21 mouse cellular contexts compared by ENCODE assay signal in genomic region chr2:27265819-27266218, GRCm38 (mm10).
"Had no signal": no experiment of that assay in that cellular context is flagged by ENCODE, and none has a peak within 500 bp of the region (broad histone marks: within the 10 kb centered on the region; RNA-seq: fewer than 3 reads in every experiment).

No protein-coding gene starts in this region.

- H3K4me3 ChIP-seq: intestine, embryonic 15.5 days; kidney, embryonic 15.5 days; limb, embryonic 10.5 days; limb, embryonic 13.5 days; liver, embryonic 12.5 days; liver, embryonic 15.5 days; midbrain, embryonic 13.5 days; neural tube, embryonic 12.5 days; neural tube, embryonic 15.5 days had no signal

- DNase-seq: kidney, adult 11 months; kidney, adult 8-10 months; kidney, postnatal 10 days; kidney, postnatal 4 days; liver; lung, adult 18-20 months; lung, postnatal 14 days; lung, postnatal 4 days; retina, postnatal 1 day; thymus, adult 18-20 months; thymus, postnatal 36 days had no signal

- H3K27ac ChIP-seq: intestine, embryonic 15.5 days; kidney, embryonic 15.5 days; limb, embryonic 10.5 days; limb, embryonic 13.5 days; liver, embryonic 12.5 days; liver, embryonic 15.5 days; midbrain, embryonic 13.5 days; neural tube, embryonic 12.5 days; neural tube, embryonic 15.5 days had no signal

- H3K4me1 ChIP-seq: intestine, embryonic 15.5 days; kidney, embryonic 15.5 days; limb, embryonic 10.5 days; limb, embryonic 13.5 days; liver, embryonic 12.5 days; liver, embryonic 15.5 days; midbrain, embryonic 13.5 days; neural tube, embryonic 12.5 days; neural tube, embryonic 15.5 days had no signal

- ATAC-seq: intestine, embryonic 15.5 days; liver, embryonic 12.5 days; midbrain, embryonic 13.5 days; midbrain, embryonic 16.5 days had no signal

- H3K27me3 ChIP-seq: intestine, embryonic 15.5 days; kidney, embryonic 15.5 days; limb, embryonic 13.5 days; liver, embryonic 12.5 days; liver, embryonic 15.5 days; midbrain, embryonic 13.5 days; neural tube, embryonic 12.5 days; neural tube, embryonic 15.5 days had no signal
